Mouse (Mus musculus) c-Kit-negative CD71-positive TER-119-positive erythroid progenitor cells, embryonic 14.5 days (primary cell): ENCODE data around the gene March5.
"Not testable (repeated sequence)": the region's sequence is repeated elsewhere in the genome, so short reads cannot be mapped to it uniquely, and the experiment has no call there.

ENCODE experiments used
- DNase-seq: peaks from one replicate; pipeline ENCODE4 v3.0.0-alpha.2; 2013; ENCODE audit warnings: low read depth, low spot score

The March5 gene

DNA sequence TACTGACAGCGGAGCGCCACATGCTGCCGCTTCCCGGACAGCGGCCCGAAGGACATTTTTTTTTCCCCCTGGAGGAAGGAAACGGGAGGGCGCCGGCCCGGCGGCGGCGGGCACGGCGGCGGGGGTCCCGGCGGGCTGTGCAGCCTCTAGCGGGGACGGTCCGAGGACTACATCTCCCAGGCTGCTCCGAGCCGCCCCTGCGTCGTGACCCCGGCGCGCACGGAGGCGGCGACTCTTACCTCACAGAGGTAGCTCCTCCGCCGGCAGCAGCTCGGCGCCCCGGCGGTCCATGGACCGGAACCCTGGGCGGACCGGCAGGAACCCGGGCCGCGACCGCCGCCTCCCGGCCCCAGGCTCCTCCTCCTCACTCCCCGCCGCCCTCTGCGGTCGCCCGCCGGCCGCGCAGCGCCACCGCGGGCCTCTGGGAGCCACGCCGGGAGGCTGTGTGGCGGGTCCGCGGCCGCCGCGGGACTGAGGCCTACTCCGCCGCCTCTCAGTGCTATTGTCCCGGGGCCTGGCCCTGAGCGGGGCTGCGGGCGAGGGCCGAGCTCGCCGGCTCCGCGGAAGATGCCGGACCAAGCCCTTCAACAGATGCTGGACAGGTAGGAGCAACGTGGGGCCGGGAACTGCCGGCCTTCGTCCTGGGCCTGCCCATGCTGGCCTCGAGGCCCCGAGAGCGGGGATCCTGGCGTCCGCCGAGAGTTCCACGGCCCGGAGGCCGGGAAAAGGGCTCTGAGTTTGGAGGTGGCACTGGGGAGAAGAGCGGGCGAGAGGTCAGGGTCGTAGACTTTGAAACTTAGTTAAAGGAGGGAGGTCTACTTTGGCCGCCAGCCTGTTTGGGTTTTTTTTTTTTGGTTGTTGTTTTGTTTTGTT, at the start of gene March5:
Gene March5 (plus strand): TSS at position 241 of the 873 bp plus-strand sequence.
- DNase-seq = peak; percentile 68

DNA sequence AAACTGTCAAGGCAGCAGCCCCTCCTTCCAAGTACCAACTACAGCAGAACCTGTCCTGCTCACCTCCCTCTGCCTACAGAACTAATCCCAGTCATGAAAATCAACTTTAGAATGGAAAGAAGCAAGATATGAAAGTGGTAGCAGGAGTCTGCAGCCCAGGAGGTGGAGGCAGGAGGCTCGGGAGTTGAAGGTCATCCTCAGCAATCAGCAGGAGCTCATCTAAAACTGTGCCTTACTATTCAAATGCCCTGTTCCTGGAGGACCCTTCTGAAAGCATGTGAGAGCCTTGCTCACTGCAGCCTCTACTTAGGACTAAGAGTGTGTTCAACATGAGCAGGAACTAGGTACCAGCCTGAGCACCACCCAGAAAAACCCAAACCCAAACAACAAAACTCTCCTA, 35.2 kb upstream of the March5 start:
- no peak for DNase-seq

DNA sequence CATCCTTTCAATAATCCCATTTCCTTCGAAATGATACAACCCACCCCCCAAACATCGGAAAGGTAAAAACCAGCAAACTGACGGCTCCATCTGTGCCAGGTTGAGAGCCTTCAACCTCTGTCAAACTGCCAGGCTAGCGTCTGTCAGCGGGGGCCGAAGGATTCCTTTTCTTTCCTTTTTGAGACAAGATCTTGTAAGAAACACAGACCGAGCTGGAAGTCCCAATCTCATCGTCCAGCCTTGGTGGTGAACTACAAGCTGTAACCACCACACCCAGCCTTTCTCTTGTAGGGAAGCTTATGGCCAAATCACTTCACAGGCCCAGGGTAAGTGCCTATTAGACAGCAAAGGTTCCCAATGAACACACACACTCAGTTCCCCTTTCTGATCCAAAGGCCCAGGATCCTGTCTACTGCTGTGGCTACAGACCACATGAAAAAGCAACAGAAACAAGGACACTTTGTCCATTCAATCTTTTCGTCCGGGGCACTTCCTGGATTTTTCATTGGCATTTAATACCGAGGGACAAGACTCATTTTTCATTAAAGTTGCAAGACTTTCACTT, 34.7 kb upstream of the March5 start:
- no peak for DNase-seq

DNA sequence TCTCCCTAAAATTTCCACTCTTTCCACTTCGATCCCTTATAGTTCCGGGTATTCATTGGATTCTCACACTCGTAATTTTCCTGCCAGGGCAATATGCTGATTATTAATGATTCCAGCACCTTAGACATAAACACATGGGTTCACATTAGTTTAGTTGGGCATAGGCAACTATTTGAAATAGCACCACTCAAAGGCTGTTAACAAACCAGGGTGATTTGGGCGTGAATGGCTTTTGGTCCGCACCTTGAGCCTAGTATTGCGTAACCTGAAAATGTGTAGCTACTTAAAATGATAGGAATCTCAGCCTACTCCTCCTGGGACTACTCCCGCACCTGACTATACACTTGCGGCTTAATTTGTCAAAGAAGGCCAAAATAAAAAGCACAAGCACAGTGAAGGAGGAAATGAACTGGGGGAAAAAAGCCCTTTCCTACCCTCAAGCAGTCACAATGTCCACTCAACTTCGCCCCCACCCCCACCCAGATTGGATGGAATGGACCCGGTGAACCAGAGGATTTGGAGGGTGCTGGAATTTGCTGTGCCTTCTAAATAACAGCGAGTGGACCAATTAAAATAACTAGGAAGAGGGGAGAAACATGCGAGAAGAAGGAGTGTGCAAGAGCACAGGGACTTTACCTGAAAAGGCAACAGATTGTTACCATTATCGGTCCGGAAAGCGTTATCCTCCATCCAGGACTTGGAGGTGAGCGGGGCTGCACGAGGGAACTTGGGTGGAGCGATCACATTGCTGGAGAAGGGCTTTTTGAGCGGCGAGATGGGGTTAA, 33.8 kb upstream of the March5 start:
- no peak for DNase-seq

DNA sequence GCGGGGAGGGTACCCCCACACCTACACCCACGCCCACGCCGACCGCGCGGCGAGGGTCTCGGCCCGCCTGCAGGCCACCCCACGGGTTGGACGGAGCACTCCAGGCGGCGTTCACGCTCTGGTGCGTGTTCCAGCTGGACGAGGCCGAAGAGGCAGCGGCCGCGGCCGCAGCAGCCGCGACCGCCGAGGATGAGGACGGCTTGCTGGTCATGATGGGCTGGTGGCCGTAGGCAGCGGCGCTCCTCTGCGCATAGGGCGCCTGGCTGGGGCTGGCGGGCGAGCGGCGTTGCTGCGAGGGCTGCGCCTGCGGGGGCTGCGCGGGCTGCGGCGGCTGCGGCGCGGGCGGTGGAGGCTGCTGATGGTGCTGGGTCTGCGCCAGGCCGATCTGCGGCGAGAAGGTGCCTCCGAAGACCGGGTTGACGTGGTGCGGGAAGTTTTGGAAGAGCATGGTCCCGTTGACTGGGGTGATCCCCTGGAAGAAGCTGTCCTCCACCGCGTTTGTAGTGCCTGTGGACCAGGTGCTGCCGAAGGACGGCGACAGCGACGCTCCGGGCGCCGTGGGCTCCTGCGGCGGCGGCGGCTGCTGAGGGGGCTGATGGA, 33.1 kb upstream of the March5 start:
- no peak for DNase-seq

DNA sequence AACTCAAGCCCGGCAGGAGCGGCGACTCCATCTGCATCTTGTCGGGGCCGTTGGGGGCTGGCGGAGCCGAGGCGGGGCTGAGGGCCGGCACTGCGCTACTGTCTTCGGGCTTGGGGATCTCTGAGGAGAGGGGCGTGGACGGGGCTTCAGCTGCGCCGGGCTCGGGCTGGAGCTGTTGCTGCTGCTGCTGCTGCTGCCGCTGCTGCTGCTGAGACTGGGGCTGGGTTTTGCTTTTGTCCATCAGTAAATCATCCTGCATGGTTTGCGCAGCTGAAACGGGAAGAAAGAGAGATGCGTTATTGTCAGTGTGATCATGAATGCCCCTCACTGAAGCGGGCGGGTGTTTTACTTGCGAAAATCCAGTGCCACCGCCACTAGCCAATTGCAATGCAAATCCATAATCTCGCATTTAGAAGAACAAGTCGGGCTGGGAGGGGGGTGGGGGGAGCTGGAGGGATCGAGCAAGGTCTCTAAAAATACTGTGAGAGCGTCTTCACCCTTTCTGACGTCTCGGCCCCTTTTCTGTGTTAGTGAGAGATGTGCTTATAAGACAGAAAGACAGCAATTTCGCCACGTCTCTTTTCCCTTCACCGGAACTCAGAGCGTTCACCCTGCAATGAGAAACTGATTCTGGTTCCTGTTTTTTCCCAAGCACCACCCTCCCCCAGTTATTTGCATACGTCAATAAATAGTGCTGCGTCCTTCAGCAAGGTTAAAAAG, 32.5 kb upstream of the March5 start:
- DNase-seq = no peak

DNA sequence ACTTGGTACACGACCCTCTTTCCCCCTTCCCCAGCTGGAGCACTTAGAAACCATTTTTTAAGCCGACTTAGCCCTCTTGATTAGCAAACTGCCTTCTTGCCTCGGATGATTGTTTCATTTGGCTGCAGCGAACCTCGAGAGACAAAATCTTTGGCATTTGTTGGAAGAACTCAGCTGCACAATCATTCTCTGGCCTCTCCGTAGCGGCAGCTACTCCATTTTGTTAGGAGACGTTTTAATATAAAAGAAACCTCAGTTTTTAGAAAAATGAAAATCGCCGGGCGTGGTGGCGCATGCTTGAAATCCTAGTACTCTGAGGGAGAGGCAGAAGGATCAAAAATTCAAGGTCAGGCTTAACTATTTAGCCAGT, 31.9 kb upstream of the March5 start:
- no peak for DNase-seq

DNA sequence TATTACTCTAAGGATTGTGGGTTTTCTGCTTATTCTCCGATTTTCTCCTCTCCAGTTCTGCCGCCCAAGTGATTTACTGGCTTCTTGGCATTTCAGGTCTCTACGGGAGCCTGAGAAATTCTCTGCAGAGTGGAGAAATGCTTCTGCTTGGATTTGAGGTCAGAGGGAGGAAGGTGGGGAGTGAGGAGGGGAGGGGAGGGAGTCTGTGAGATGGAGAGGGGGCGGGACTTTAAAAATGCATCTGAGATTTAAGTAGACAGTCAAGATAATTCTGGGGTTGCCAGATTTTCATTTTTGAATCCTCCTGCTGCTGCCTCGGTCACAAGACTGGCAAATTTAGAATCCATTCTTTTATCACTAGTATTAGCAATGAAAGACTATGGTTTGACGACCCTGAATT, 31.4 kb upstream of the March5 start:
- no peak for DNase-seq

DNA sequence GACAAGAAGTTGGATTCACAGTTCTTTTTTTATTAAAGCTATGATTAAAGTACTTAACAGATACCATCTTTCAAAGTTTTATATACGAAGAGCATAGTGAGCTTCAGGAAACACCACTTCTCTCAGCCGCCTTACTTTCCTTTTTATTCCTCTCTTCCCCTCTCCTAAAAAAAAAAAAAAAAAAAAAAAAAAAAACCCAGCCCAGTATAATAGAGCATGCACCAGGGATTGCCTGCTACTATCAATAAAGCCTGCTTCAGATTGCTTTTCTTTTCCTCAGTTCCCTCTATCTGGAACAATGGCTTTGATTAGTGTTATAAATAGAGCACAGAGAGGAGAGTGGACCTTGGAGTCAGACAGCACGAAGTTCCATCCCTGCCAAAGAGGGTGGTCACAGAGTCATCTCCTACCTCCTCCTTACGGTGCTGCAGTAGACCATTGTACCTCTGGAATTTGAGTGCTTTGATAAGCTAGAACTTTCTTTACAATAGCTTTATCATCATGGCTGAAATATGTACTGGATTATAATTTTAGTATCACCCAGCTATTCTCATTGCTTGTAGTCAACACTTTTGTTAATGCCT, 30.4 kb upstream of the March5 start:
- DNase-seq = no peak

DNA sequence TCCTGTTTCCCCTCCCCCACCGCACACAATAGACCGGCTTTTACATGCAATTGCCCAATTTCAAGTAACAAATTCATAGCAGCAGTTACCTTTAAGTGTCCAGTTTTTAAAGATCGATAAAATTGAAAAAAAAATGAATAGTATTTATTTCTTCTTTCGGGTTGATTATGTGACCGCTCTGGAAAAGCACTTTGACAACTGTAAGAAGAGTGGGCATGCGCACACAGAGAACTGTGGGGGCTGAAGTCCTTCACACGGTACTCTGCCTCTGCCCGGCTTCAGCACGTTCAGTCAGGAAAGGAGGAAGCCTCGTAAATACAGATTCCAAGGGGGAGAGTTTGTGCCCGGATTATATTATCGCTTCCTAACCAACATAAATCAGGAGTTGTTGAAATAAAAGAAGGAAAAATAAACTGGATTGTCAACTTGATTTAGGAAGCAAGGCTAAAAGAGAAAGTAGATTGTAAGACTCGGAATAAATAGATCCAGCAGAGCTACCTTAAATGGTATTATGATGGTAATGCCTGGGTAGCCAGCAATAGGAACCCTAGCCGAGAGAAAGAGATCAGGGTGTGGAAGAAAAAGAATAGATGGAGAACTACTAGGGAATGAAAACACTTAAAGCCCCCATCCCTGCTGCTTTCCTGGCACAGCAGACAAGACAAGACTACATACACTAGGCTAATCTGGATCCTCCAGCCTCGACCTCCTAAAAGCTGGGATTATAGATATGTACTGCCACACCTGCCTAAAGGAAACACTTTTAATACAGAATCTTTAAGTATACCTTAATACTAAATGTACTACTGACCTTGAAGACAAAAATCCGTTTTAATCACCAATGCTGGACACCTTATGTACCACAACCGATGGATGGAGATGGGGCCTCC, 29.3 kb upstream of the March5 start:
- DNase-seq = peak; percentile 66

DNA sequence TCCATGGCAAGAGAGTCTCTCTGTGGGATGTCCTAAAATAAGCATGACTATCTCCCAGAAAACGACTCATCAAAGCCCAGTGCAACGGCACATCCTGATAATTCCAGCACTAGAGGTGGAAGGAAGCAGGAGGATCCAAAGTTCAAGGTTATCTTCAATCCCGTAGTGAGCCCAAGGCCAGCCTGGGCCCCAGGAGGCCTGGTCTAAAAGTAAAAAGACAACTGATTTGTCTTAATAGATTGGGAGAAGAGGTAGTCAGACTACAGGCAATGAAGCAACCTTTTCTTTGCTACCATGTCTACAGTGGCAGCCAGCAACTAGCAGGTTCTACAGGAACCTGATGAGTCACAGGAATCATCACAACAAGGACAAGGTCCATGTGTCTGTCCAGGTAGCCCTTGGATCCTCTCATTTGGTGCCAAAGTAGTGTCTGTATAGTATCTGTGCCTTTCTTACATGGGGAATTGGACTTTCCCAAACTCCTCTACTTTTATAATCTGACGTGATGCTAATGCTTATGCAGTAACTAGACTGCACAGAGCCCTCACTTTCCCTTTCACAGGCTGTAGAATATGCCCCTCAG, 18.9 kb upstream of the March5 start:
- DNase-seq = no peak

DNA sequence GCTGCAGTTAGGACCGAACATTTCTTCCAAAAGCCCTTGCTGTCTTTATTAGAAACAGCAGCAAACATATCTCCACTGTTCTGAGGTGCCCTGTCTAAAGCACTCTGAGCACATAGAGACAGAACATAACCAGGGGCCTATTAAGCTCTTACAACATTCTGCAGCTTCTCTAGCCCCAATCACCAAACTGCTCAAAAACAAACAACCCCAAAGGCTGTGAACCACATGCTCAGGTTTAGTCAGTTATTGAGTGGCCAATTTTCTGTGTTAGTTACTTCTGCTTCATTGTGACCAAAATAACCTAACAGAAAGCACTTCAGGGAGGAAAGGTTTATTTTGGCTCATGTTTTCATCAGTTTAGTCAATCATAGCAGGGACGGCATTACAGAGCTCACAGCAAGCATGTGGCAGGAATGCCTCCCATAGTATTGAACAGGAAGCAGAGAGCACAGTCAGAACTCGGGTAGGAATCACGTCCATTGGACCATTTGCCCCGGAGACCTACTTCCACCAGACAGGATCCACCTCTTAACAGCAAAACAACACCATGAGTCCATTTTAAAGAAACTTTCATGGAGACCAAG, 14.8 kb upstream of the March5 start:
- no peak for DNase-seq

DNA sequence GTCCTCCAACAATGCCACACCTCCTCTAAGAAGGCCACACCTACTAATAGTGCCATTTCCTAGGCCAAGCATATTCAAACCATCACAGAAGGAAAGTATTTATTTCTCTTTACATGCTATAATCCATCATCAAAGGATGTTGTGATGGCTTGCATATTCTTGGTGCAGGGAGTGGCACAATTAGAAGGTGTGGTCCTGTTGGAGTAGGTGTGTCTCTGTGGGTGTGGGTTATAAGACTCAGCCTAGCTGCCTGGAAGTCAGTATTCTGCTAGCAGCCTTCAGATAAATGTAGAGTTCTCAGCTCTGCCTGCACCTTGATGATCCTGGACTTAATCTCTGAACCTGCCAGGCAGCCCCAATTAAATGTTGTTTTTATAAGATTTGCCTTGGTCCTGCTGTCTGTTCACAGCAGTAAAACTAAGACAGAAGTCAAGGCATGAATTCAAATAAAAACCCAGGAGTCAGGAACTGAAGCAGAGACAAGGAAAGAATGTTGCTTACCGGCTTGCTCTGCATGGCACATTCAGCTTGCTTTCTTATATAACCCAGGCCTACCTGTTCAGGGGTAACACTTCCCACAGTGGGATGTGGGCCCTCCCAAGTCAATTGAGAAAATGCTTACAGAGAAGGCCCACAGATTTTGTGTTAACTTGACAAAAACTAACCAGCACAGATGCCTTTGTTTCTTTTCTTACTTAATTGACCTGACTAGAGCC, 9.0 kb upstream of the March5 start:
- DNase-seq = no peak

DNA sequence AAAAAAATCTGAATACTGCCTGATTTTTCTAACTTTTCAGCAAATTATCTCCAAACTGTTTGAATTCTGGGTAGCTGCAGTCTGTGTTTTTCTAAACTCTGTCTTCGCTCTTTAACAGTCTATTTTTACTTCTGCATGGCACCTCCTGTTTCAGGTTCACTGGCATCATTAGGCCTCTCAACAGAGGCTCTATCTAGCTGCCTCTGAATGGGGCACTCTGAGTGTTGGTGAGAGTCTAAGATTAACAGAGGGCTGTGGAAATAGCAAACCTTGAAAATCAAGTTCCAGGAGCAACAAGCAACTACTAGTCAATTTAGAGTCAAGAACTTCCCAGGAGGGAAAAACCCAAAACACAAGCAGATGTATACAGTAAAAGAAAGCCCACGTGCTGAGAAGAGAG, 7.5 kb upstream of the March5 start:
- DNase-seq = no peak

DNA sequence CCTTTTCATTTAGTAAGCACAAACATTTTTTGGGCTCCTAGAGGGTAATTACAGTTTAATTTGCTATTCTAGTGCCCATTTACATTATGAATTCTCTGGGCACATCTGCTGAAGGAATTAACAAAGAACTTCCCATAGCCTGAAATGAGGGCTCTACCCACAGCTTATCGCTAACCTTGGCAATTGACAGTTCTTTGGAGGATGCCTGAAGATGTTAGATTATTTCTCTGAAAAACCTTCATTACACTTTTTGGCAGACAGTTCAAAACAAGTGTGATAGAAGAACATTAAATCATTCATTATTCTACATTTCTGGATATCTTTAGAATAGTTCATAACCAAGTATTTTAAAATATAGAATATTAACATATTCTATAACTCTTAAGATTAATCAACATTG, 4.0 kb upstream of the March5 start:
- no peak for DNase-seq

DNA sequence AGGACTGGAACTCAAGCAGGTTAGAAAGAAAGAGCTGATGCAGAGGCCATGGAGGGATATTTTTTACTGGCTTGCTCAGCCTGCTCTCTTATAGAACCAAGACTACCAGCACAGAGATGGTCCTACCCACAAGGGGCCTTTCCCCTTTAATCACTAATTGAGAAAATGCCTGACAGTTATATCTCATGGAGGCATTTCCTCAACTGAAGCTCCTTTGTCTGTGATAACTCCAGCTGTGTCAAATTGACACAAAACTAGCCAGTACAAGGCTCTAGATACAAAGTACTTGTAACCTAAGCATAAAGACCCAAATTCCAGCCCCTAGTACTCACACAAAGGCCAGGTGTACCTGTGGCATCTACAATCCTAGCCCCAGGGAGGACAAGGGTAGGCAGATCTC, 2.2 kb upstream of the March5 start:
- DNase-seq = not testable (repeated sequence)

DNA sequence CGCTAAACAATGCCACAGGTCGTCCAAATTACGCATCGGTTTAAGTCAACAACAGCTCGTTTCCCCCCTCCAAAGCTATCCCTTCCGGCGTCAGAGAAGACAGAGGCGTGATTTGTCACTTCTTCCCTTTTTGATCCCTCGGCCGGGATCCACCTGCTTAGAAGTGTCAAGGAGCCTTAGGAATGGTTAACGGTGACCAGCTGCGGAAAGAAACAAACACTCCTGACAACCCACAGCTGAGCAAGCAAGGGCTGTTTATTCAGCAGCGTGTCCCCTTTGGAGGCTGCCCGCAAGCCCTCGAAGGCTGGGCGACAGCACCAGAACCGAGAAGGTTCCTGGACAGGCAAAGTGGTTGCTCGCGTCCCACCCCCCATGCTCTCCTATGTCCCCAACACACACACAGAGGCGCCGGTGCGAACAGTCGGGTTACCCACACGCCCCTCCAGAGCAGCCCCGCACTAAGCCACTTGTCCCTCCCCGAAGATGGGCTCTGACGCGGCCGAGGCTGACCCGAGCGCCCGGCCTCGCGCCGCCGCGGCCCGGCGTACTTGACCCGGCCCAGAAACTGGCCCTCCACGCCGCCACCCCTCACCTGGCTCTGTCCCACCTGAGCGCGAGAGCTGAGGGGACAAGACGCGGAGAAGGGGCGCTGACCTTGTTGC, 571 bp upstream of the March5 start:
- DNase-seq = peak; percentile 53

DNA sequence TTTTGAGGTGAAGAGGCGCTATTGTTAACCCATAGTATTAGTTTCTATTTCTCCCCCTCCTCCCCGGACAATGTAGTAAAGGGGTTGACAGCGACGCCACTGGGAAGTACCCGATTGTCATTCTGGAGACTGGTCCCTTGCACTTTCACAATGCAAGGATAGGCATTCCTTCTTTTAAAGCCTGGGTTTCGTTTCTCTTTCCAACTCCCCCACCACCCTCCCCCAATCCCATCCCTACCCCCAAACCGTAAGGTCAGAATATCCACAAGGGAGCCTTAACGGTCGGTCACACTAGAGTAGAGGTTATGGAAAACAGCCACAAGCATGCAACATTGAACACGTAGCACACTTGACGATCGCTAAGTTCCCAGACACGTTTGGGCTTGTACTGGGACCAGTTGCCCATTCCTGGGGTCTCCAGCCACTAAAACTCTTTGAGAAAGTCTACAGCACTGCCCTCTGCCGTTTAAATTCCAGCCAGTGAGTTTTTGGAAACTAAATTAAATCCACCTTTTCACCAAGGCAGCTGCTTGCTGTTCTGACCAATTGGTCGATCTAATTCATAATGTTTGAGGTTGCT, 923 bp downstream of the March5 start, which contains the start of gene Cpeb3:
Gene Cpeb3 (minus strand): TSS at position 426 of the 580 bp plus-strand sequence.
- no peak for DNase-seq
